Mouse (Mus musculus) midbrain, embryonic 15.5 days (tissue): ENCODE results near the gene Tango6. TPM values are rescaled to one million over a fixed set of nuclear protein-coding genes. Genes with fewer than 3 reads are reported as not detected.

ENCODE experiments used
- ATAC-seq: fragments of 200-750 bp; cut with Nextera tagmentation; replicated peaks from 2 replicates; pipeline ENCODE4 v1.8.0; 2017; ENCODE audit warnings: moderate TSS enrichment
- H3K27ac ChIP-seq: fragments of 300-500 bp; sonication (generic); 2 replicates; pipeline ENCODE4 v1.5.1; 2015; ENCODE audit warnings: mild to moderate bottlenecking, inconsistent platforms
- H3K27me3 ChIP-seq: fragments of 300-500 bp; sonication (generic); replicated peaks from 2 replicates; pipeline ENCODE4 v1.6.1; 2015; ENCODE audit warnings: inconsistent platforms
- H3K36me3 ChIP-seq: fragments of 300-500 bp; sonication (generic); replicated peaks from 2 replicates; pipeline ENCODE4 v1.6.1; 2015; ENCODE audit warnings: inconsistent platforms
- H3K4me1 ChIP-seq: fragments of 300-500 bp; sonication (generic); 2 replicates; pipeline ENCODE4 v1.6.1; 2015; ENCODE audit warnings: inconsistent platforms
- H3K4me2 ChIP-seq: fragments of 300-500 bp; sonication (generic); 2 replicates; pipeline ENCODE4 v1.6.1; 2015; ENCODE audit warnings: inconsistent platforms, mild to moderate bottlenecking, moderate library complexity
- H3K4me3 ChIP-seq: fragments of 300-500 bp; sonication (generic); 2 replicates; pipeline ENCODE4 v1.5.1; 2015; ENCODE audit warnings: mild to moderate bottlenecking, inconsistent platforms
- H3K9ac ChIP-seq: fragments of 300-500 bp; sonication (generic); 2 replicates; pipeline ENCODE4 v1.6.1; 2015; ENCODE audit warnings: mild to moderate bottlenecking, inconsistent platforms
- H3K9me3 ChIP-seq: fragments of 300-500 bp; sonication (generic); 2 replicates; pipeline ENCODE4 v1.6.1; 2016; ENCODE audit warnings: inconsistent platforms
- WGBS: fragments of 180-500 bp; shearing (Covaris S2); methylation state at CpG from one replicate; pipeline ENCODE4 v1.1.7; 2015; ENCODE audit warnings: mixed read lengths; 5-methylcytosine and 5-hydroxymethylcytosine counted together
- polyA plus RNA-seq: library from polyadenylated mRNA; unstranded; fragments of >200 nt; fragmentation: Nextera tagmentation; extraction: Ambion mirVana; gene quantifications from 2 replicates; pipeline ENCODE4 v1.2.1, GENCODE M21; 2015

Tango6 gene
- polyA plus RNA-seq, 1 experiment from 2014 or later: 6.8 TPM

- Histone ChIP-seq H3K27ac (peak overlapping the region; percentile 81), H3K4me3 (no peak overlapping the region), H3K9me3 (no peaks in the 10 kb centered on the region), H3K27me3 (peaks cover 29% of the 10 kb centered on the region), H3K9ac (no peak overlapping the region), H3K36me3 (no peaks in the 10 kb centered on the region), H3K4me2 (peak overlapping the region; percentile 45), H3K4me1 (peaks cover 18% of the 10 kb centered on the region)
- ATAC-seq: no peak
- WGBS: 10% methylated on average over 1 of the region's 1 CpGs
Observed at GRCm38 (mm10) chr8:106727889-106728288, 45.0 kb downstream of the Tango6 start.

GRCm38 (mm10) chr8:106732921-106733320 is 50.1 kb downstream of the Tango6 start:
- Histone ChIP-seq H3K4me2 (no peak overlapping the region), H3K4me3 (no peak overlapping the region), H3K27ac (no peak overlapping the region), H3K36me3 (no peaks in the 10 kb centered on the region), H3K27me3 (peaks cover 27% of the 10 kb centered on the region), H3K4me1 (peaks cover 5% of the 10 kb centered on the region), H3K9ac (no peak overlapping the region), H3K9me3 (no peaks in the 10 kb centered on the region)
- ATAC-seq: no peak
- WGBS: 63% methylated on average over 5 of the region's 5 CpGs

GRCm38 (mm10) chr8:106733703-106734102 is 50.8 kb downstream of the Tango6 start:
- peaks cover 27% of the 10 kb centered on the region for H3K27me3 ChIP-seq
- H3K27ac ChIP-seq: no peak overlapping the region
- 57% methylated on average over 3 of the region's 3 CpGs for WGBS
- no peak overlapping the region for H3K4me2 ChIP-seq
- H3K4me1 ChIP-seq: no peaks in the 10 kb centered on the region
- no peaks in the 10 kb centered on the region for H3K36me3 ChIP-seq
- H3K4me3 ChIP-seq: no peak overlapping the region
- H3K9me3 ChIP-seq: no peaks in the 10 kb centered on the region
- H3K9ac ChIP-seq: no peak overlapping the region
- no peak for ATAC-seq

GRCm38 (mm10) chr8:106734222-106734621 is 51.4 kb downstream of the Tango6 start:
- H3K4me2 ChIP-seq: no peak overlapping the region
- no peaks in the 10 kb centered on the region for H3K9me3 ChIP-seq
- peaks cover 27% of the 10 kb centered on the region for H3K27me3 ChIP-seq
- no peak for ATAC-seq
- no peaks in the 10 kb centered on the region for H3K36me3 ChIP-seq
- no peak overlapping the region for H3K9ac ChIP-seq
- no peak overlapping the region for H3K27ac ChIP-seq
- H3K4me1 ChIP-seq: no peaks in the 10 kb centered on the region
- no peak overlapping the region for H3K4me3 ChIP-seq

GRCm38 (mm10) chr8:106736861-106737662 is 54.2 kb downstream of the Tango6 start:
- Histone ChIP-seq H3K4me3 (no peak overlapping the region), H3K9ac (no peak overlapping the region), H3K27ac (no peak overlapping the region), H3K27me3 (peaks cover 7% of the 10 kb centered on the region), H3K9me3 (no peaks in the 10 kb centered on the region), H3K4me1 (no peaks in the 10 kb centered on the region), H3K36me3 (no peaks in the 10 kb centered on the region), H3K4me2 (no peak overlapping the region)
- 87% methylated on average over 13 of the region's 13 CpGs for WGBS
- no peak for ATAC-seq

- Histone ChIP-seq H3K9me3 (no peaks in the 10 kb centered on the region), H3K36me3 (no peaks in the 10 kb centered on the region), H3K4me3 (no peak overlapping the region), H3K9ac (no peak overlapping the region), H3K27ac (no peak overlapping the region), H3K27me3 (peaks cover 2% of the 10 kb centered on the region), H3K4me2 (no peak overlapping the region), H3K4me1 (no peaks in the 10 kb centered on the region)
- WGBS: 90% methylated on average over 2 of the region's 2 CpGs
- ATAC-seq: no peak
Observed at GRCm38 (mm10) chr8:106737846-106738245, 55.0 kb downstream of the Tango6 start.

- Histone ChIP-seq H3K27me3 (no peaks in the 10 kb centered on the region), H3K9ac (no peak overlapping the region), H3K4me3 (no peak overlapping the region), H3K4me1 (no peaks in the 10 kb centered on the region), H3K27ac (no peak overlapping the region), H3K4me2 (no peak overlapping the region), H3K36me3 (no peaks in the 10 kb centered on the region), H3K9me3 (no peaks in the 10 kb centered on the region)
- WGBS: 93% methylated on average over 10 of the region's 10 CpGs
- ATAC-seq: no peak
Observed at GRCm38 (mm10) chr8:106742321-106742720, 59.5 kb downstream of the Tango6 start.

- no peak for ATAC-seq
- no peak overlapping the region for H3K4me2 ChIP-seq
- no peak overlapping the region for H3K4me3 ChIP-seq
- H3K36me3 ChIP-seq: no peaks in the 10 kb centered on the region
- no peaks in the 10 kb centered on the region for H3K9me3 ChIP-seq
- 97% methylated on average over 1 of the region's 1 CpGs for WGBS
- H3K4me1 ChIP-seq: no peaks in the 10 kb centered on the region
- H3K9ac ChIP-seq: no peak overlapping the region
- no peaks in the 10 kb centered on the region for H3K27me3 ChIP-seq
- H3K27ac ChIP-seq: no peak overlapping the region
Observed at GRCm38 (mm10) chr8:106743361-106743760, 60.5 kb downstream of the Tango6 start.

GRCm38 (mm10) chr8:106753436-106753835 is 70.6 kb downstream of the Tango6 start:
- no peak overlapping the region for H3K9ac ChIP-seq
- no peaks in the 10 kb centered on the region for H3K9me3 ChIP-seq
- no peaks in the 10 kb centered on the region; the same call in 1 of the 2 replicates for H3K27me3 ChIP-seq
- H3K27ac ChIP-seq: no peak overlapping the region
- H3K36me3 ChIP-seq: no peaks in the 10 kb centered on the region
- no peak overlapping the region for H3K4me2 ChIP-seq
- 77% methylated on average over 3 of the region's 3 CpGs for WGBS
- ATAC-seq: no peak
- no peaks in the 10 kb centered on the region for H3K4me1 ChIP-seq
- no peak overlapping the region for H3K4me3 ChIP-seq

GRCm38 (mm10) chr8:106761317-106761716 is 78.4 kb downstream of the Tango6 start:
- no peaks in the 10 kb centered on the region for H3K36me3 ChIP-seq
- peaks cover 16% of the 10 kb centered on the region for H3K4me1 ChIP-seq
- 14% methylated on average over 4 of the region's 4 CpGs for WGBS
- peak overlapping the region; percentile 23; the same call in 1 of the 2 replicates for H3K27ac ChIP-seq
- no peak overlapping the region for H3K9ac ChIP-seq
- no peaks in the 10 kb centered on the region for H3K9me3 ChIP-seq
- H3K4me2 ChIP-seq: no peak overlapping the region
- no peaks in the 10 kb centered on the region; the same call in 1 of the 2 replicates for H3K27me3 ChIP-seq
- no peak for ATAC-seq
- no peak overlapping the region for H3K4me3 ChIP-seq

GRCm38 (mm10) chr8:106761867-106762523 is 79.1 kb downstream of the Tango6 start:
- Histone ChIP-seq H3K27ac (no peak overlapping the region), H3K4me3 (no peak overlapping the region), H3K36me3 (no peaks in the 10 kb centered on the region), H3K4me1 (peaks cover 16% of the 10 kb centered on the region), H3K9ac (no peak overlapping the region), H3K9me3 (no peaks in the 10 kb centered on the region), H3K27me3 (no peaks in the 10 kb centered on the region; the same call in 1 of the 2 replicates), H3K4me2 (no peak overlapping the region)
- 16% methylated on average over 7 of the region's 7 CpGs for WGBS
- no peak for ATAC-seq

- Histone ChIP-seq H3K4me3 (no peak overlapping the region), H3K9me3 (no peaks in the 10 kb centered on the region), H3K9ac (no peak overlapping the region), H3K36me3 (no peaks in the 10 kb centered on the region), H3K4me1 (peaks cover 16% of the 10 kb centered on the region), H3K27ac (no peak overlapping the region), H3K4me2 (no peak overlapping the region), H3K27me3 (no peaks in the 10 kb centered on the region)
- no peak for ATAC-seq
- WGBS: 67% methylated on average over 1 of the region's 1 CpGs
Observed at GRCm38 (mm10) chr8:106764529-106764928, 81.7 kb downstream of the Tango6 start.

GRCm38 (mm10) chr8:106765570-106765969 is 82.7 kb downstream of the Tango6 start:
- ATAC-seq: no peak
- H3K9ac ChIP-seq: no peak overlapping the region
- WGBS: 96% methylated on average over 2 of the region's 2 CpGs

More at GRCm38 (mm10) chr8:106765570-106765969, 82.7 kb downstream of the Tango6 start:
- peaks cover 16% of the 10 kb centered on the region for H3K4me1 ChIP-seq
- no peaks in the 10 kb centered on the region for H3K27me3 ChIP-seq
- no peak overlapping the region for H3K27ac ChIP-seq
- H3K9me3 ChIP-seq: no peaks in the 10 kb centered on the region
- no peak overlapping the region for H3K4me3 ChIP-seq
- no peaks in the 10 kb centered on the region for H3K36me3 ChIP-seq
- H3K4me2 ChIP-seq: no peak overlapping the region
